Mouse (Mus musculus): ENCODE results near the gene Rhox2g. TPM values are rescaled to one million over a fixed set of nuclear protein-coding genes. Genes with fewer than 3 reads are reported as not detected.
"Not testable (repeated sequence)": the region's sequence is repeated elsewhere in the genome, so short reads cannot be mapped to it uniquely, and the experiment has no call there.

Rhox2g gene
- total RNA-seq (2021), result not detected
- long read RNA-seq, experiment 1, result 0 reads
- long read RNA-seq, experiment 2, result 0 reads

- not testable (repeated sequence) for DNase-seq (ENCODE audit: low spot score)
These were observed at the start of gene Rhox2g for GRCm38 (mm10) chrX:37643370-37643769. TSS of gene Rhox2g (minus strand) at chrX:37643470.

- DNase-seq (ENCODE audit: low spot score), result no peak
These were observed 49.0 kb upstream of the Rhox2g start for GRCm38 (mm10) chrX:37692261-37692660.

GRCm38 (mm10) chrX:37683031-37683715, 39.9 kb upstream of the Rhox2g start:
- no peak for DNase-seq (ENCODE audit: low spot score)

- DNase-seq (ENCODE audit: low spot score), result not testable (repeated sequence)
These were observed 29.9 kb upstream of the Rhox2g start, which contains the start of gene Rhox2h for GRCm38 (mm10) chrX:37673177-37673576. TSS of gene Rhox2h (minus strand) at chrX:37673277.

GRCm38 (mm10) chrX:37668664-37669063, 25.4 kb upstream of the Rhox2g start, which contains the start of gene Rhox3h:
TSS of gene Rhox3h (minus strand) at chrX:37668764.
- not testable (repeated sequence) for DNase-seq (ENCODE audit: low spot score)

- not testable (repeated sequence) for DNase-seq (ENCODE audit: low spot score)
These were observed 8.0 kb upstream of the Rhox2g start, which contains the start of gene Rhox4g for GRCm38 (mm10) chrX:37651227-37651626. TSS of gene Rhox4g (minus strand) at chrX:37651327.

GRCm38 (mm10) chrX:37628512-37628911, 14.8 kb downstream of the Rhox2g start, which contains the start of gene Rhox3g:
TSS of gene Rhox3g (minus strand) at chrX:37628612.
- DNase-seq (ENCODE audit: low spot score), result not testable (repeated sequence)

GRCm38 (mm10) chrX:37607604-37608003, 35.7 kb downstream of the Rhox2g start, which contains the start of gene Rhox4f:
TSS of gene Rhox4f (minus strand) at chrX:37607704.
- not testable (repeated sequence) for DNase-seq (ENCODE audit: low spot score)

Other genes with a start within 250 kb of the Rhox2g start
- not detected for gene Rhox2b, start 231.4 kb downstream of the Rhox2g start, total RNA-seq (2021)
- not detected for gene Rhox4b, start 211.0 kb downstream of the Rhox2g start, total RNA-seq (2021)
- not detected for gene Rhox2c, start 189.8 kb downstream of the Rhox2g start, total RNA-seq (2021)
- gene Rhox3c, start 184.9 kb downstream of the Rhox2g start, total RNA-seq (2021), result not detected
- not detected for gene Rhox4c, start 163.1 kb downstream of the Rhox2g start, total RNA-seq (2021)
- not detected for gene Rhox2d, start 150.0 kb downstream of the Rhox2g start, total RNA-seq (2021)
- not detected for gene Rhox4d, start 129.1 kb downstream of the Rhox2g start, total RNA-seq (2021)
- not detected for gene Rhox2e, start 113.0 kb downstream of the Rhox2g start, total RNA-seq (2021)
- gene Rhox3e, start 101.5 kb downstream of the Rhox2g start, total RNA-seq (2021), result not detected
- gene Rhox4e, start 86.1 kb downstream of the Rhox2g start, total RNA-seq (2021), result not detected
- gene Rhox2f, start 72.1 kb downstream of the Rhox2g start, total RNA-seq (2021), result not detected
- gene Rhox3f, start 62.5 kb downstream of the Rhox2g start, total RNA-seq (2021), result not detected
- gene Rhox4f, start 35.8 kb downstream of the Rhox2g start, total RNA-seq (2021), result not detected
- not detected for gene Rhox3g, start 14.9 kb downstream of the Rhox2g start, total RNA-seq (2021)
- not detected for gene Rhox4g, start 7.9 kb upstream of the Rhox2g start, total RNA-seq (2021)
- not detected for gene Rhox3h, start 25.3 kb upstream of the Rhox2g start, total RNA-seq (2021)
- not detected for gene Rhox2h, start 29.8 kb upstream of the Rhox2g start, total RNA-seq (2021)
- not detected for gene Rhox5, start 161.4 kb upstream of the Rhox2g start, total RNA-seq (2021)
- not detected for gene Rhox6, start 183.4 kb upstream of the Rhox2g start, total RNA-seq (2021)
- gene Rhox7a, start 188.2 kb upstream of the Rhox2g start, total RNA-seq (2021), result not detected
- not detected for gene Rhox8, start 235.5 kb upstream of the Rhox2g start, total RNA-seq (2021)

Data from gastrocnemius, adult 18-20 months (tissue).